Mouse (Mus musculus) bone marrow macrophage, adult 2 months (primary cell): Measurements from ENCODE around the gene Prkaa2. TPM values are rescaled to one million over a fixed set of nuclear protein-coding genes. Genes with fewer than 3 reads are reported as not detected.
"Not testable (repeated sequence)": the region's sequence is repeated elsewhere in the genome, so short reads cannot be mapped to it uniquely, and the experiment has no call there.

Experiments used
- H3K27ac ChIP-seq: 2 replicates; pipeline ENCODE4 v1.5.1; 2012; ENCODE audit warnings: low read depth, low read length; ENCODE audit not compliant: insufficient read depth
- H3K4me1 ChIP-seq: 2 replicates; pipeline ENCODE4 v1.6.1; 2012; ENCODE audit warnings: low read length; ENCODE audit not compliant: control insufficient read depth, insufficient read depth
- H3K4me3 ChIP-seq: 2 replicates; pipeline ENCODE4 v1.5.1; 2012; ENCODE audit warnings: mild to moderate bottlenecking, low read length, moderate library complexity; ENCODE audit not compliant: insufficient read depth
- CTCF ChIP-seq: IDR thresholded peaks from 2 replicates; pipeline ENCODE4 v1.5.1; 2012; ENCODE audit warnings: low read depth, mild to moderate bottlenecking, low read length, moderate library complexity
- POLR2A ChIP-seq: IDR thresholded peaks from 2 replicates; pipeline ENCODE4 v1.6.1; 2012; ENCODE audit warnings: mild to moderate bottlenecking, low read depth, low read length, borderline replicate concordance
- polyA plus RNA-seq: library from polyadenylated mRNA; stranded (reverse); fragments of >200 nt; gene quantifications from 2 replicates; pipeline ENCODE4 v1.2.4, GENCODE M21; 2012; ENCODE audit not compliant: missing spikeins, insufficient read depth, insufficient read length

Gene Prkaa2
- polyA plus RNA-seq, 1 experiment: 0.09 TPM

DNA sequence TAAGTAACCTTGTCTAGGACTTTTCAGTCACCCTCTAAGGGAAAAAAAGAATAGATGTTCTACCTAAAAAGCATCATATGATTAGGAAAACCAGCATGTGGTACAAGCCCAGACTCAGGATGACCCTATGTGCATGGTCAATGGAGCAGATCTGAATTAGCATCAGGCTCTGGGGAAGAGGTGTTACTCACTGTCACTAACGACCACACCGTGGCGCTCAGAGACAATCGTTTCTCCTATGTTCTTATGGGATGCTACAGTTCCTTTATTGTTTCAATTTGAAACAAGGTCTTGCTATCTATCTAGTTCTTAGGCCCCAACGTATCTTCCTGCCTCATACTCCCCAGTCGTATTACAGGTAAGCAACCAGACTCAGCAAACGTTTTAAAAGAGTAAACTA is 76.5 kb downstream of the Prkaa2 start:
- no peaks in the 10 kb centered on the region for H3K4me1 ChIP-seq
- H3K27ac ChIP-seq: no peak overlapping the region
- no peak for TF ChIP-seq CTCF
- no peak for TF ChIP-seq POLR2A
- no peak overlapping the region for H3K4me3 ChIP-seq

DNA sequence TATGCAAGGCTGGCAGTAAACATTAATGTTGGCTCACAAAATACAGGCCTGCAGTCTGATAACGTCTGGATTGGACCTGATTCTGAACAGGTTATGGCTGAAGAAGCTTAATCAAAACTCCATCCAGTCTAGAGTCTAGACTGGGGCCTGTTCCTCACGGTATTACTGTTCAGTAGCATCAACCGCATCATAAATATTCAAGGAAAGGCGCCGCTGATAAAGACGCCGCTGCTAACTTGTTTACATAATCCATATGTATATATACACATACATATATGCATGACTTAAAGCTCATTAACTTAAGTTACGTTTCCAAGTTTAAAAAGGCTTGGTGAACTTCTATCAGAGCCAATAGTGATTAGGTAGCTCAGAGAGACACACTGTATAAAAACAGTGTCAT is 78.6 kb downstream of the Prkaa2 start:
- Histone ChIP-seq H3K27ac (no peak overlapping the region), H3K4me3 (no peak overlapping the region), H3K4me1 (no peaks in the 10 kb centered on the region)
- no peak for TF ChIP-seq CTCF
- TF ChIP-seq POLR2A: no peak

DNA sequence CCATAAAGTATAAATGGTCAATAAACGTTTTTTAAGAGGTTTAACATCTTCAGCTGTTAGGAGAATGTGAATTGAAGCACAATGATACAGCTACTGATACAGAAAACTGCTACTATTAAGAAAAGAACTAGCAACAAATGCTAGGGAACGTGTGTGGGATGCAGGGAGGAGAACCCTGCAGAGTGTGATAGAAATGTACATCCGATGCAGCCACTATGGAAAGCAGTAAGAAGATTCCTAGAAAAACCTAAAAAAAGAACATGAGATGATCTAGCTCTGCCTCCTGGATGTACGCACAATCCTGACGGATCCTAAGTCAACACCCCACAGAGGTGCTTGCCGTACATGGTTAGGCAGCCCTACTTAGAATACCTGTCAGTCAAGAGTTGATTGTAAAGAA is 82.4 kb downstream of the Prkaa2 start:
- Histone ChIP-seq H3K4me1 (no peaks in the 10 kb centered on the region), H3K27ac (no peak overlapping the region), H3K4me3 (no peak overlapping the region)
- TF ChIP-seq CTCF: no peak
- TF ChIP-seq POLR2A: no peak

DNA sequence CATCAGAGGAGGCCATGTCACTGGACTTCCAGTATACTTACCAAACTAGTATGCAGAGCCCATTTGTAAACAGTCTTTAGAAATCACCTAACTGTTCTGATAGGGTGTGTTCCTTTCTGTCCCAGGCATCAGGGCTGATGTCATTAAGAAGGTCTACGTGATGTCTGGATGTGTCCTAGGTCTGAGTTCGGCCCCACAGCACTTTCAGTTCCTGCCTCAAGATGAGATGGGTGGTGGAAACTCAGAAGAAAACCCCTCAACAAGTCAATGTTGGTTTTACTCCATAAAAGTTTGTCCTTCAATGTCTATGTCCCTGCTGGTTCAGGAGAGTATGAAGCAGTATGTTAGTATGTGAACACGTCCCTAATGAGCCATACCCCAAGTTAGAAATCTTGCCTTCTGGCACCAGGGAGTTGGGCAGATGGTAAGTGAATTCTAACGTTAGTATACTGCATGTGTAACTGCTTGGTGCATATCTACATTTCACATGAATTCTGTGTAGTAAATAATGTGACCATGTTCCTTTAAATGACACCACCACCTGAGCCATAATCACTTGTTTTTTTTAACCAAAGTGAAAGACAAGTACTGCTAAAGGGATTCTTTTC is 93.6 kb downstream of the Prkaa2 start:
- Histone ChIP-seq H3K4me3 (no peak overlapping the region), H3K4me1 (no peaks in the 10 kb centered on the region), H3K27ac (no peak overlapping the region)
- no peak for TF ChIP-seq CTCF
- no peak for TF ChIP-seq POLR2A

DNA sequence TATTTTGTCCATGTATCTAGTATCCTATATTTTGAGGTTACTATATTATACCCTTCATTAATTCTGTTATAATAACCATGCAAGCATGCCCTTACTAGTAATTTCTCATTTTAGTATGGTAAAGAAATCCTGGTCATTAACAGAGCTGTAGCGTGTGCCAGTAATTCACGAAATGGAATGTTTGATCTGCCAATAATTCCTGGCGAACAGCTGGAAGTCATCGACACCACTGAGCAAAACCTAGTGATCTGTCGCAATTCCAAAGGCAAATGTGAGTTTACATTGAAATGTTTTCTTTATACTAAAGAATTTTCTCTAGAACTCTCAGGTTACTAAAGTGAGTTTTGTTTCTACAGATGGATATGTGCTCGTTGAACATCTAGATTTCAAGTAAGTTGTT is 94.2 kb downstream of the Prkaa2 start:
- Histone ChIP-seq H3K4me1 (no peaks in the 10 kb centered on the region), H3K27ac (no peak overlapping the region), H3K4me3 (no peak overlapping the region)
- TF ChIP-seq CTCF: no peak
- TF ChIP-seq POLR2A: no peak

DNA sequence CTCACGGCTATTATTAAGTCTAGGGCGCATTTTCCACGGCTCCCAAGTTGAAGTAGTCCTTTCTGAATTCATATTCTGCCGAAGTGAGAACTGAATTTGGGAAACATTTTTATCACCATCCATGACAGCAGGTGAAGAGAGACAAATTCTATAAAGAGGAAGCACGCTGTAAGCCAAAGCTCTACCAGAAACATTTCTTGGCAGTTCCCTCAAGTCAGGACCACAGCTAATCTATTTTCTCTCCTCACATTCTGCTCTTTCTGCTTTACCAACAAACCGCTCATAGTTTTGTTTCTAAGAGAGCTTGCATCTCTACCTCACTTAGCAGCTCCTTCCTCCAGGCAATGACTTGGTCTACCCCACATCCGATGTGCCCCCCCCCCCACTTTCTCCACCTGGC is 96.0 kb downstream of the Prkaa2 start:
- Histone ChIP-seq H3K4me1 (no peaks in the 10 kb centered on the region), H3K27ac (no peak overlapping the region), H3K4me3 (no peak overlapping the region)
- TF ChIP-seq POLR2A: no peak
- TF ChIP-seq CTCF: no peak

DNA sequence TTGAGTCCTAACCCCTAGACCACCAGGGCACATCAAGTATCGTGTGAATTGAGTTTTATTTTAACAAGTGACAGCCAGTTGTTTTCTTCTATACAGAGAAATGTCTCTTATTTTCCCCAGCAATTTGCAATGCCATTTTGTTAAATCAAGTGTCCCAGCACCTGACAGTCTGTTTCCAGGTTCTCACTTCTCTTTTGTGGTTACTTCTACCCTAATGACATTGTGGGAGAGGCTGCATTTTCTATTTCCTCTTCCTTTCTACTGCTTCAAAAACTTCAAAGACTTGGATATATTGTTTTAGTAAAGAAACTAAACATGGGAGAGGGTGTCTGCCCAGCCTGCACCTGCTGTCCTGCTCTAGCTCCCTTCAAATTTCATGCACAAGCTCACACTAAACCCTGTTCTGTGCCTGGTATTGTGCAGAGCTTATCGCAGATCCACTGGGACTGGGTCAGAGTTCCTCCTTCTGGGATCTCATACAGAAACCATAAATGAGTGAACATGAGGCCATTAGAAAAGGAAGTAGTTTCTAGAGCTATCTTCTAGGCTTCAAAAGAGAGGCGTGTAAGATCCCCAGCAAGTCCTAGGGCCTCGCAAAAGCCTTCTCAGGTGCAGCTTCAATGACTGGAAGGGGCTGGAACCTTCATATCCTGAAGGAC is 102.2 kb downstream of the Prkaa2 start:
- Histone ChIP-seq H3K4me3 (no peak overlapping the region), H3K4me1 (0 out of 2 replicates have a peak, but pooled peaks cover 4% of the 10 kb centered on the region)
- TF ChIP-seq CTCF: no peak
- no peak for TF ChIP-seq POLR2A

DNA sequence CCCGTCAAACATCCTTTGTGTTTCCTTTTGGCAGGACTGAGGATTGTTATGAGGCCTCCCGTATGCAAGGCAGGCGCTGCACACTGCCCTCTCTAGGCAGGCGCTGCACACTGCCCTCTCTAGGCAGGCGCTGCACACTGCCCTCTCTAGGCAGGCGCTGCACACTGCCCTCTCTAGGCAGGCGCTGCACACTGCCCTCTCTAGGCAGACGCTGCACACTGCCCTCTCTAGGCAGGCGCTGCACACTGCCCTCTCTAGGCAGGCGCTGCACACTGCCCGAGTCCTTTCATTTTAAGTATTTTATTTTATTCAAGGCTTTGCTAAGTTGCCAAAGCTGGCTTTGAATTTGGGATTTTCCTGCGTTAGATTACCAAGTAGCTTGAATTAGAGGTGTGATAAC is 105.0 kb downstream of the Prkaa2 start:
- H3K4me1 ChIP-seq, H3K27ac ChIP-seq, H3K4me3 ChIP-seq: not testable (repeated sequence)

More for the DNA sequence above, 102.2 kb downstream of the Prkaa2 start:
- no peak overlapping the region for H3K27ac ChIP-seq

DNA sequence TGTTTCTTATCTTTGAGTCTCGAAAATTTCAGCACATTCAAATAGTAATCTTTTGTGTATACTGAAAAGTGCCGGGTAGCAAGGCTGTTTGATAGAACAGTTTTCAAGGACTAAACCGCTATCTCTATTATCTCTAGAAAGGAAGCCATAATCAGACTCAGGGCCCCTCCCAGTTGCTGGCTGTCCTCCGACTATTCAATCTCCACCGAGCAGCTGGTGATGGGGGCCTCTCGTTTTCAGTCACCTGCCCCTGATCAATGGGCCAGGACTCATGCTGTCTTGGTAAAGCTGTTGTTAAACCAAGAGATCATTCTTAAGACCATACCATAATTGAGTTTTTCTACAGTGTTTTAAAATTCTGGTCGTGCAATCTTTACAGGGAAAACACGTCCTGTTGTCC is 105.6 kb downstream of the Prkaa2 start:
- Histone ChIP-seq H3K27ac (no peak overlapping the region), H3K4me1 (0 out of 2 replicates have a peak, but pooled peaks cover 4% of the 10 kb centered on the region), H3K4me3 (no peak overlapping the region)
- no peak for TF ChIP-seq POLR2A
- no peak for TF ChIP-seq CTCF

DNA sequence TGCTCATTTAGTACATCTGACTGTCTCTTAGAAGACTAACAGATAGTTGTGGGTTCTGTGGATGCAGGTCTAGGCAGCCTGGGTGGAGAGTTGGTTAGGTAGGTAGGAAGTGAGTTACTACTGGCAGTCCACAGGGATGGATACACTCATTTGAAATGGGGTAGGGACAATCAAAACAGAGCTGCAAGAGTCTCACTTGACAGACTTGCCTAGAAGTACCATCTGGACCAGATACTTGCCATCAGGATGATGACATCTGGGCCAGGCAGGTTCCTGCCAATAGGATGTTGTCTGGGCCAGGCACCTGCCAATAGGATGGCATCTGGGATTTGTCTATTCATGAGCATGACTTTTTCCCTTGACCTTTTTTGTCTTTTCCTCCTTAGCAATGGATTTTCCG is 108.0 kb downstream of the Prkaa2 start:
- no peaks in the 10 kb centered on the region for H3K4me1 ChIP-seq
- TF ChIP-seq CTCF (no peak), POLR2A (no peak)
- H3K27ac ChIP-seq: no peak overlapping the region
- H3K4me3 ChIP-seq: no peak overlapping the region
